ENCODE assay signal across 10 mouse cellular contexts in the genomic region with DNA sequence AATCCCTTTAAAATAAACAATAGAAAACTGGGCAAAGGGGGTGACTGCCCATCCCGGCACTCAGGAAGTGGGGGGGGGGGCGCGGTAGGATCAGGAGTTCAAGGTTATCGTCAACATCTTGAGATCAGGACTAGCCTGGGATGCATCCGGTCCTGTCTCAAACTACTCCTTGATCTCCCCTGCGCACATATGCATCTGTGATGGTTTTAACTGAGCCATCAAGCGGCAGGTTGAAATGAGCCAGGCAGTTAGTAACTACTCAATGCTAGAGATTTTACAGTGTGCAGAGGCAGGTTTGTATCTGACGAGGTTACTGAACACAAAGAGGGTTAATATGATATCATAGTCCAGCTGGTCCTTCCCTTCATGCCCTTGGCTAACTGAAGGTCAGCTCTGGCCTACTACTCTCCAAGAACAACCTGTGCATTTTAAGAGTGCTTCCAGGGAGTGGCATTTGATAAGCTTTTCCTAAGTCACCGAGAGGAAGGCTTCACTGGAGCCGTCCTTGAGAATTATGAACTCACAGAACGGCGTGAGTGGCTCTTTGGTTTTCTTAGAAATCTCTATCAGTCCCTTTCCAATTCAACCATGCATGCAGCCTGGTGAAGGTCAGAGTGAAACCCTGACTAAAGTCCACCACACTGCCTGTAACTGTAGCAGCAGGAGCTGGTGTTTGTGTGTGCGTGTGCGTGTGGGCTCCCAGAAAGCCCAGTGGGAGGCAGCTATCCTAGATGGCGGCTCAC.
"Had no signal": no experiment of that assay in that cellular context is flagged by ENCODE, and none has a peak within 500 bp of the region (broad histone marks: within the 10 kb centered on the region; RNA-seq: fewer than 3 reads in every experiment).

No protein-coding gene starts in this region.

- H3K9ac ChIP-seq: liver, embryonic 13.5 days; liver, postnatal 0 days; lung, embryonic 15.5 days; midbrain, embryonic 13.5 days had no signal

- H3K4me2 ChIP-seq: liver, embryonic 13.5 days; lung, embryonic 15.5 days; midbrain, embryonic 13.5 days had no signal

- ATAC-seq: liver, postnatal 0 days; midbrain, embryonic 13.5 days had no signal

- DNase-seq: kidney, postnatal 14 days; liver, embryonic 13.5 days; liver, postnatal 0 days; lung, postnatal 36 days; thymus, adult 18-20 months; thymus, postnatal 14 days had no signal

- H3K36me3 ChIP-seq: limb, embryonic 10.5 days; liver, embryonic 13.5 days; lung, embryonic 15.5 days; midbrain, embryonic 13.5 days had no signal

- H3K27me3 ChIP-seq: liver, embryonic 13.5 days; lung, embryonic 15.5 days had no signal

- H3K27ac ChIP-seq: left cerebral cortex, adult 2 months; limb, embryonic 10.5 days; liver, embryonic 13.5 days; lung, embryonic 15.5 days; midbrain, embryonic 13.5 days had no signal

- H3K9me3 ChIP-seq: limb, embryonic 10.5 days; liver, embryonic 13.5 days; lung, embryonic 15.5 days; midbrain, embryonic 13.5 days had no signal

- H3K4me3 ChIP-seq: left cerebral cortex, adult 2 months; limb, embryonic 10.5 days; liver, embryonic 13.5 days; lung, embryonic 15.5 days; midbrain, embryonic 13.5 days had no signal
